Mouse (Mus musculus): Measurements from ENCODE around the gene Ybx2. TPM values are rescaled to one million over a fixed set of nuclear protein-coding genes. Genes with fewer than 3 reads are reported as not detected.
A peak's percentile ranks its signal among the peaks of the same experiment; 100 is the strongest.

Gene Ybx2
- polyA plus RNA-seq, 1 experiment from 2014 or later = 6.6 TPM

DNA sequence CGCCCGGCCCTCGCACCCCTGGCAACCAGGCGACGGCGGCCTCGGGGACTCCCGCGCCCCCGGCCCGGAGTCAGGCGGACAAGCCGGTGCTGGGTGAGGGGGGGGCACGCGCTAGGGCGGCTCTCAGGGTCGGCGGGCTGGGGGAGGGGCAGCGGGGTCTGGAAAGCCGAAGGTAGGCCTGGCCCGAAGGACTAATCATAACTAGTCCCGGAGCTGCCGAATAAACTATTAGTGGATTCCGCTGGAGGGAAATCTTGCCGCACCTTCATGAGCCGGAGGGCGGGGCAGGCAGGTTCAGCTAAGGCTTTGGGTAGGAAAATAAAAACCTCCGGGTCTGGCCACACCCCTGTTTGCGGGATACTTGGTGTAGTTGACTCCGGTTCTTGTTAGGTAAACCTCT lies 560 bp downstream of the Ybx2 start:
- no peak for ATAC-seq (ENCODE audit: insufficient number of reproducible peaks, insufficient read depth, low FRiP score, low read depth)

DNA sequence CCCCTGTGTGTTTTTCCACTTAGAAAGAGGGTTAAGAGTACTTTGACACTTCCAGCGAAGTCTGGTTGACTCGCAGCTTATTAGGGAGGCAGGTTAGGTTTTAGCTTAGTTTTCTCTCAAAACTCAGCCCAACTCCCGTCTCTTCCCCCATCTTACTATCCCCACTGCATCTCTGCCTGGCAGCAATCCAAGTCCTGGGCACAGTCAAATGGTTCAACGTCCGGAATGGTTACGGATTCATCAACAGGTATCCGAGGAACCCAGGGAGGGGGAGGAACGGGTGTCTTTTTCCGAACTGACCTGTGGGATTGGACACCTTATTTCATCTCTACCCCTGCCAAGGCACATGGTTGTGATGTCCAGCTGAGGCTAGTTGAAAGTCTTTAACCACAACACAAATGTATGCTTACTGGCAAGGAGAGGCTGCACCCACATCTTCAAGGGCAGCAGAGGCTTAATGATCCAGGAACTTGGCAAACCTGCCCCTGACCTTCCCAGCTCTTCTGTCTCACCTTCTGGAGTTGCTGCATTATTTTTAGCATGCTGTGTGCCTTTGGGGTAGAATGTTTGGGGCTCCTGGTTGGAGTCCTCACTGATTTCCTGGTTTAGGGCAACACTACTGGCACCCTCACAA lies 1.2 kb downstream of the Ybx2 start:
- Histone ChIP-seq H3K9me3 (ENCODE audit: control insufficient read depth, low read depth, low read length) (no peaks in the 10 kb centered on the region), H3K4me3 (ENCODE audit: low read depth, low read length) (peak overlapping the region; percentile 54; the same call in 1 of the 2 replicates), H3K9ac (replicated peaks; ENCODE audit: low read depth, low read length) (no peak overlapping the region), H3K27ac (ENCODE audit: low read length) (no peak overlapping the region), H3K36me3 (ENCODE audit: control insufficient read depth, insufficient read depth, low read length) (no peaks in the 10 kb centered on the region), H3K4me1 (ENCODE audit: control insufficient read depth, insufficient read depth, low read length) (peaks cover 16% of the 10 kb centered on the region; the same call in 1 of the 2 replicates), H3K27me3 (ENCODE audit: control insufficient read depth, insufficient read depth, low read length) (no peaks in the 10 kb centered on the region), H3K4me2 (replicated peaks; ENCODE audit: low read depth, low read length) (peak overlapping the region; percentile 99)
- no peak for ATAC-seq (ENCODE audit: insufficient number of reproducible peaks, insufficient read depth, low FRiP score, low read depth)
- 36% methylated on average over 9 of the region's 9 CpGs for WGBS

More for the DNA sequence above, 560 bp downstream of the Ybx2 start:
- no peak overlapping the region for H3K27ac ChIP-seq (ENCODE audit: low read length)
- no peaks in the 10 kb centered on the region for H3K27me3 ChIP-seq (ENCODE audit: control insufficient read depth, insufficient read depth, low read length)
- H3K4me2 ChIP-seq (replicated peaks; ENCODE audit: low read depth, low read length) = peak overlapping the region; percentile 99
- peaks cover 16% of the 10 kb centered on the region; the same call in 1 of the 2 replicates for H3K4me1 ChIP-seq (ENCODE audit: control insufficient read depth, insufficient read depth, low read length)
- H3K4me3 ChIP-seq (ENCODE audit: low read depth, low read length) = peak overlapping the region; percentile 54
- under 1% methylated on average over 25 of the region's 30 CpGs for WGBS
- no peaks in the 10 kb centered on the region for H3K36me3 ChIP-seq (ENCODE audit: control insufficient read depth, insufficient read depth, low read length)
- peak overlapping the region; percentile 48; the same call in 1 of the 2 replicates for H3K9ac ChIP-seq (replicated peaks; ENCODE audit: low read depth, low read length)
- H3K9me3 ChIP-seq (ENCODE audit: control insufficient read depth, low read depth, low read length) = no peaks in the 10 kb centered on the region

DNA sequence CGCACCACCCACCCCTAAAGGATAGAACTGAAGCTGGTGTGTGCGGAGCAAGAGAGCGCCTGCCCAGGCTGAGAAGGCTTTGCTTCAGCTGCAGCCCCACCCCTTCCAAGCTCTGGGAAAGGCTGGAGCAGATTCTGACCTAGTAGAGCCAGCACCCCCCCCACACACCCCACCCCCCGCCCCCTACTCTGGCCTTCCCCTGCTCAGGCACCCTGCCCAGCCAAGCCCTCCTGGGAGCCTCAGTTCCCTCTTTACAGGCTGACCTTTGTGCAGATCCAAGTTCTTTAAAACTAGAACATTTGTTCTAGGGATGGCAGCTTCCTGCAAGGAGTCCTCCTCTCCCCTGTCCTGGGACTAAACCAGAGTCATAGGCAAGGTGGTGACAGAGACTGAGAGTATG lies 1.8 kb downstream of the Ybx2 start:
- ATAC-seq (ENCODE audit: insufficient number of reproducible peaks, insufficient read depth, low FRiP score, low read depth) = no peak
- WGBS = 26% methylated on average over 4 of the region's 4 CpGs
- peaks cover under 1% of the 10 kb centered on the region; the same call in 1 of the 2 replicates for H3K36me3 ChIP-seq (ENCODE audit: control insufficient read depth, insufficient read depth, low read length)
- peaks cover 16% of the 10 kb centered on the region; the same call in 1 of the 2 replicates for H3K4me1 ChIP-seq (ENCODE audit: control insufficient read depth, insufficient read depth, low read length)
- H3K9ac ChIP-seq (replicated peaks; ENCODE audit: low read depth, low read length) = no peak overlapping the region
- no peak overlapping the region for H3K4me2 ChIP-seq (replicated peaks; ENCODE audit: low read depth, low read length)
- no peak overlapping the region for H3K27ac ChIP-seq (ENCODE audit: low read length)
- no peak overlapping the region for H3K4me3 ChIP-seq (ENCODE audit: low read depth, low read length)
- no peaks in the 10 kb centered on the region for H3K27me3 ChIP-seq (ENCODE audit: control insufficient read depth, insufficient read depth, low read length)
- H3K9me3 ChIP-seq (ENCODE audit: control insufficient read depth, low read depth, low read length) = no peaks in the 10 kb centered on the region

DNA sequence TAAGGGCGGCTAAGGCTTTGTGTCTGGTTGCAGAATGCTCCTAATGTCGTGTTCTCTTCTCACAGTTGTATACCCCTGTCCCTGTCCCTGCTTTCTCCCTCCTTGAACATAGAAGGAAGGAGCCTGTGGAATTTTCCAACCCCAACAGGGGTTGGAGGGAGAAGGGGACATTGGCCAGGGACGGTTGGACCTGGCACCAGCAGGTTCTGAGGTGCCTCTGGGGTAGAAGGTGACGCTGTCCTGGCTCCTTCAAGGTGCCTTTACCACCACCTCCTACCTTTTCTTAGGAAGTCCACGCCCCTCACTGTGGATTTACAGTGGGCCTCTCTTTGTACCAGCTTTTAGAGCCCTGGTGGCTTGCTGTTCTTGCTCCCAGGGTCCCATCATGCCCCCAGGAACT lies 2.2 kb downstream of the Ybx2 start:
- no peak overlapping the region for H3K9ac ChIP-seq (replicated peaks; ENCODE audit: low read depth, low read length)
- no peak overlapping the region for H3K4me2 ChIP-seq (replicated peaks; ENCODE audit: low read depth, low read length)
- no peaks in the 10 kb centered on the region for H3K9me3 ChIP-seq (ENCODE audit: control insufficient read depth, low read depth, low read length)
- H3K27ac ChIP-seq (ENCODE audit: low read length) = no peak overlapping the region
- H3K4me3 ChIP-seq (ENCODE audit: low read depth, low read length) = no peak overlapping the region
- ATAC-seq (ENCODE audit: insufficient number of reproducible peaks, insufficient read depth, low FRiP score, low read depth) = no peak
- peaks cover 4% of the 10 kb centered on the region; the same call in 1 of the 2 replicates for H3K36me3 ChIP-seq (ENCODE audit: control insufficient read depth, insufficient read depth, low read length)
- no peaks in the 10 kb centered on the region for H3K27me3 ChIP-seq (ENCODE audit: control insufficient read depth, insufficient read depth, low read length)
- H3K4me1 ChIP-seq (ENCODE audit: control insufficient read depth, insufficient read depth, low read length) = peaks cover 16% of the 10 kb centered on the region; the same call in 1 of the 2 replicates
- 71% methylated on average over 5 of the region's 5 CpGs for WGBS

GRCm38 (mm10) chr11:69938401-69938979 lies 2.9 kb downstream of the Ybx2 start:
- no peak for ATAC-seq (ENCODE audit: insufficient number of reproducible peaks, insufficient read depth, low FRiP score, low read depth)
- Histone ChIP-seq H3K36me3 (ENCODE audit: control insufficient read depth, insufficient read depth, low read length) (peaks cover 4% of the 10 kb centered on the region; the same call in 1 of the 2 replicates), H3K27ac (ENCODE audit: low read length) (no peak overlapping the region), H3K9me3 (ENCODE audit: control insufficient read depth, low read depth, low read length) (no peaks in the 10 kb centered on the region), H3K4me1 (ENCODE audit: control insufficient read depth, insufficient read depth, low read length) (peaks cover 16% of the 10 kb centered on the region; the same call in 1 of the 2 replicates), H3K4me3 (ENCODE audit: low read depth, low read length) (no peak overlapping the region), H3K9ac (replicated peaks; ENCODE audit: low read depth, low read length) (no peak overlapping the region), H3K4me2 (replicated peaks; ENCODE audit: low read depth, low read length) (no peak overlapping the region), H3K27me3 (ENCODE audit: control insufficient read depth, insufficient read depth, low read length) (no peaks in the 10 kb centered on the region)
- 23% methylated on average over 9 of the region's 9 CpGs for WGBS

- H3K4me3 ChIP-seq (ENCODE audit: low read depth, low read length) = no peak overlapping the region
- H3K27me3 ChIP-seq (ENCODE audit: control insufficient read depth, insufficient read depth, low read length) = no peaks in the 10 kb centered on the region
- 0 out of 2 replicates have a peak overlapping the region, but pooled peaks have one; percentile 14 for H3K9ac ChIP-seq (replicated peaks; ENCODE audit: low read depth, low read length)
- ATAC-seq (ENCODE audit: insufficient number of reproducible peaks, insufficient read depth, low FRiP score, low read depth) = no peak
- no peak overlapping the region for H3K4me2 ChIP-seq (replicated peaks; ENCODE audit: low read depth, low read length)
- peaks cover 5% of the 10 kb centered on the region; the same call in 1 of the 2 replicates for H3K36me3 ChIP-seq (ENCODE audit: control insufficient read depth, insufficient read depth, low read length)
- no peak overlapping the region for H3K27ac ChIP-seq (ENCODE audit: low read length)
- H3K9me3 ChIP-seq (ENCODE audit: control insufficient read depth, low read depth, low read length) = no peaks in the 10 kb centered on the region
- H3K4me1 ChIP-seq (ENCODE audit: control insufficient read depth, insufficient read depth, low read length) = peaks cover 16% of the 10 kb centered on the region; the same call in 1 of the 2 replicates
- 63% methylated on average over 5 of the region's 5 CpGs for WGBS
Observed at GRCm38 (mm10) chr11:69939181-69939580, 3.6 kb downstream of the Ybx2 start.

DNA sequence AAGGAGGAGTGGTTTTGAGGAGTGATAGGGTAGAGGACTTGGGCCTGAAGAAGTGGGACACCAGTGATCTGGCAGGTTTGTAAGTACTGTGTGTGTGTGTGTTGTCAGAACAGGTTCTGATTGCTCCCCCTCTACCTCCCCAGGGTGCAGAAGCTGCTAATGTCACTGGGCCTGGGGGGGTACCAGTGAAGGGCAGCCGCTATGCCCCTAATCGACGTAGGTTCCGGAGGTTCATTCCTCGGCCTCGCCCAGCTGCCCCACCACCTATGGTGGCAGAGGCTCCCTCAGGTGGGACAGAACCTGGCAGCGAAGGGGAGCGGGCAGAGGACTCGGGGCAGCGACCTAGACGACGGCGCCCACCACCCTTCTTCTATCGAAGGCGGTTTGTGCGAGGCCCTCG lies 4.1 kb downstream of the Ybx2 start:
- Histone ChIP-seq H3K27me3 (ENCODE audit: control insufficient read depth, insufficient read depth, low read length) (no peaks in the 10 kb centered on the region), H3K4me3 (ENCODE audit: low read depth, low read length) (no peak overlapping the region), H3K4me1 (ENCODE audit: control insufficient read depth, insufficient read depth, low read length) (peaks cover 12% of the 10 kb centered on the region; the same call in 1 of the 2 replicates), H3K9ac (replicated peaks; ENCODE audit: low read depth, low read length) (no peak overlapping the region), H3K4me2 (replicated peaks; ENCODE audit: low read depth, low read length) (no peak overlapping the region), H3K27ac (ENCODE audit: low read length) (no peak overlapping the region), H3K9me3 (ENCODE audit: control insufficient read depth, low read depth, low read length) (no peaks in the 10 kb centered on the region), H3K36me3 (ENCODE audit: control insufficient read depth, insufficient read depth, low read length) (peaks cover 10% of the 10 kb centered on the region)
- no peak for ATAC-seq (ENCODE audit: insufficient number of reproducible peaks, insufficient read depth, low FRiP score, low read depth)
- 93% methylated on average over 17 of the region's 17 CpGs for whole genome bisulfite sequencing

DNA sequence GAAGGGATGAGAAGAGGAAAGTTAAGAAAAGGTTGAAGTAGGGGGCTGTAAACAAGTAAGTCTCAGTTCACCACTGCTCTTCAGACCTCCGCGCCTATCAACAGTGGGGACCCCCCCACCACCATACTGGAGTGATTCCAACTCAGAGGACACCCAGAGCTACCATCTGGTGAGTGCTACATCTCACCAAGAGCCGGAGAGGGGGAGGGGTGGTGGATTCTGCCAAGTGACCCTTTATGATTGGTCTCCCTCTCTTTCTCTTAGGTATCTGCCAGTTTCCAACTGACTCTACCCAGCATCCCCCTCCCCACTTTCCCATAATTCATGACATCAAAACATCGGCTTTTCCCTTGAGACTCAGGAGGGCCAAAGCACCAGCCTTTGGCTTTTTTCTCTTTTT lies 5.4 kb downstream of the Ybx2 start:
- Histone ChIP-seq H3K9ac (replicated peaks; ENCODE audit: low read depth, low read length) (no peak overlapping the region), H3K4me2 (replicated peaks; ENCODE audit: low read depth, low read length) (no peak overlapping the region), H3K36me3 (ENCODE audit: control insufficient read depth, insufficient read depth, low read length) (peaks cover 21% of the 10 kb centered on the region), H3K27ac (ENCODE audit: low read length) (no peak overlapping the region), H3K4me3 (ENCODE audit: low read depth, low read length) (no peak overlapping the region), H3K9me3 (ENCODE audit: control insufficient read depth, low read depth, low read length) (no peaks in the 10 kb centered on the region), H3K4me1 (ENCODE audit: control insufficient read depth, insufficient read depth, low read length) (peaks cover 12% of the 10 kb centered on the region; the same call in 1 of the 2 replicates), H3K27me3 (ENCODE audit: control insufficient read depth, insufficient read depth, low read length) (no peaks in the 10 kb centered on the region)
- WGBS = 81% methylated on average over 4 of the region's 4 CpGs
- ATAC-seq (ENCODE audit: insufficient number of reproducible peaks, insufficient read depth, low FRiP score, low read depth) = no peak

Data from stomach, embryonic 14.5 days (tissue).